Mouse (Mus musculus) stomach, embryonic 16.5 days (tissue): ENCODE measurements around the gene Dpysl4. TPM values are rescaled to one million over a fixed set of nuclear protein-coding genes. Genes with fewer than 3 reads are reported as not detected.

Experiments used
- ATAC-seq: fragments of 200-750 bp; cut with Nextera tagmentation; 2 replicates; pipeline ENCODE4 v1.8.0; 2017; ENCODE audit warnings: moderate number of reproducible peaks, moderate TSS enrichment; ENCODE audit not compliant: insufficient read depth, low FRiP score
- H3K27ac ChIP-seq: fragments of 300-500 bp; sonication (generic); 2 replicates; pipeline ENCODE4 v1.5.1; 2014; ENCODE audit warnings: low read length
- H3K27me3 ChIP-seq: fragments of 300-500 bp; sonication (generic); 2 replicates; pipeline ENCODE4 v1.6.1; 2014; ENCODE audit warnings: low read length, control low read depth, mixed read lengths; ENCODE audit not compliant: control insufficient read depth, insufficient read depth
- H3K36me3 ChIP-seq: fragments of 300-500 bp; sonication (generic); 2 replicates; pipeline ENCODE4 v1.6.1; 2014; ENCODE audit warnings: low read length; ENCODE audit not compliant: control insufficient read depth, insufficient read depth
- H3K4me1 ChIP-seq: fragments of 300-500 bp; sonication (generic); 2 replicates; pipeline ENCODE4 v1.6.1; 2014; ENCODE audit warnings: low read length, control low read depth, mixed read lengths; ENCODE audit not compliant: control insufficient read depth, insufficient read depth
- H3K4me2 ChIP-seq: fragments of 300-500 bp; sonication (generic); 2 replicates; pipeline ENCODE4 v1.6.1; 2014; ENCODE audit warnings: low read depth, low read length, mixed read lengths
- H3K4me3 ChIP-seq: fragments of 300-500 bp; sonication (generic); replicated peaks from 2 replicates; pipeline ENCODE4 v1.5.1; 2014; ENCODE audit warnings: mild to moderate bottlenecking, low read length
- H3K9ac ChIP-seq: fragments of 300-500 bp; sonication (generic); 2 replicates; pipeline ENCODE4 v1.6.1; 2014; ENCODE audit warnings: low read length
- H3K9me3 ChIP-seq: fragments of 300-500 bp; sonication (generic); replicated peaks from 2 replicates; pipeline ENCODE4 v1.6.1; 2016; ENCODE audit warnings: low read length, control low read depth; ENCODE audit not compliant: control insufficient read depth
- WGBS: fragments of 180-500 bp; shearing (Covaris S2); extraction: QIAGEN DNeasy Blood & Tissue Kit; methylation state at CpG from one replicate; pipeline ENCODE4 v1.1.7; 2014; 5-methylcytosine and 5-hydroxymethylcytosine counted together
- polyA plus RNA-seq: library from polyadenylated mRNA; unstranded; fragments of >200 nt; fragmentation: Nextera tagmentation; extraction: Ambion mirVana; gene quantifications from 2 replicates; pipeline ENCODE4 v1.2.1, GENCODE M21; 2015

Gene Dpysl4
- polyA plus RNA-seq, 1 experiment from 2014 or later = 13.6 TPM

GRCm38 (mm10) chr7:139081158-139081557 is 4.6 kb upstream of the Dpysl4 start:
- Histone ChIP-seq H3K9me3 (no peaks in the 10 kb centered on the region), H3K4me3 (no peak overlapping the region), H3K27me3 (peaks cover 8% of the 10 kb centered on the region), H3K4me2 (no peak overlapping the region), H3K9ac (no peak overlapping the region), H3K4me1 (peaks cover 8% of the 10 kb centered on the region; the same call in 1 of the 2 replicates), H3K36me3 (no peaks in the 10 kb centered on the region), H3K27ac (no peak overlapping the region)
- WGBS = 68% methylated on average over 5 of the region's 5 CpGs
- ATAC-seq = no peak

GRCm38 (mm10) chr7:139082281-139082680 is 3.5 kb upstream of the Dpysl4 start:
- Histone ChIP-seq H3K9me3 (no peaks in the 10 kb centered on the region), H3K4me2 (no peak overlapping the region), H3K4me3 (no peak overlapping the region), H3K27ac (no peak overlapping the region), H3K27me3 (peaks cover 19% of the 10 kb centered on the region), H3K36me3 (no peaks in the 10 kb centered on the region), H3K9ac (no peak overlapping the region), H3K4me1 (peaks cover 12% of the 10 kb centered on the region; the same call in 1 of the 2 replicates)
- 84% methylated on average over 8 of the region's 8 CpGs for WGBS
- ATAC-seq = no peak

- Histone ChIP-seq H3K27ac (no peak overlapping the region), H3K9ac (no peak overlapping the region), H3K4me2 (no peak overlapping the region), H3K36me3 (no peaks in the 10 kb centered on the region), H3K4me3 (no peak overlapping the region), H3K4me1 (peaks cover 5% of the 10 kb centered on the region; the same call in 1 of the 2 replicates), H3K9me3 (no peaks in the 10 kb centered on the region), H3K27me3 (peaks cover 23% of the 10 kb centered on the region)
- ATAC-seq = no peak
- whole genome bisulfite sequencing = 59% methylated on average over 1 of the region's 1 CpGs
These were observed 1.5 kb upstream of the Dpysl4 start for GRCm38 (mm10) chr7:139084316-139084715.

- peaks cover 23% of the 10 kb centered on the region for H3K27me3 ChIP-seq
- H3K4me1 ChIP-seq = peaks cover 5% of the 10 kb centered on the region; the same call in 1 of the 2 replicates
- no peaks in the 10 kb centered on the region for H3K36me3 ChIP-seq
- H3K4me3 ChIP-seq = peak overlapping the region; percentile 60
- peak; percentile 46; the same call in 1 of the 2 replicates for ATAC-seq
- H3K4me2 ChIP-seq = peak overlapping the region; percentile 84
- WGBS = 2% methylated on average over 61 of the region's 61 CpGs
- H3K27ac ChIP-seq = no peak overlapping the region
- H3K9ac ChIP-seq = peak overlapping the region; percentile 78
- H3K9me3 ChIP-seq = no peaks in the 10 kb centered on the region
These were observed 676 bp downstream of the Dpysl4 start for GRCm38 (mm10) chr7:139086195-139087158.

GRCm38 (mm10) chr7:139087801-139088200 is 2.0 kb downstream of the Dpysl4 start:
- no peak for ATAC-seq
- Histone ChIP-seq H3K27me3 (peaks cover 23% of the 10 kb centered on the region), H3K9ac (no peak overlapping the region), H3K9me3 (no peaks in the 10 kb centered on the region), H3K4me2 (no peak overlapping the region), H3K4me3 (no peak overlapping the region), H3K4me1 (peaks cover 5% of the 10 kb centered on the region; the same call in 1 of the 2 replicates), H3K27ac (no peak overlapping the region), H3K36me3 (no peaks in the 10 kb centered on the region)
- 60% methylated on average over 2 of the region's 2 CpGs for WGBS

- WGBS = 83% methylated on average over 12 of the region's 12 CpGs
- peaks cover 5% of the 10 kb centered on the region; the same call in 1 of the 2 replicates for H3K4me1 ChIP-seq
- ATAC-seq = no peak
- peaks cover 23% of the 10 kb centered on the region for H3K27me3 ChIP-seq
- no peak overlapping the region for H3K9ac ChIP-seq
- no peak overlapping the region for H3K27ac ChIP-seq
- H3K36me3 ChIP-seq = no peaks in the 10 kb centered on the region
- no peak overlapping the region for H3K4me3 ChIP-seq
- no peaks in the 10 kb centered on the region for H3K9me3 ChIP-seq
- H3K4me2 ChIP-seq = no peak overlapping the region
These were observed 4.4 kb downstream of the Dpysl4 start for GRCm38 (mm10) chr7:139089892-139090874.

- Histone ChIP-seq H3K4me1 (peaks cover under 1% of the 10 kb centered on the region; the same call in 1 of the 2 replicates), H3K9ac (no peak overlapping the region), H3K9me3 (no peaks in the 10 kb centered on the region), H3K4me3 (no peak overlapping the region), H3K27ac (no peak overlapping the region), H3K4me2 (no peak overlapping the region), H3K36me3 (no peaks in the 10 kb centered on the region), H3K27me3 (peaks cover 10% of the 10 kb centered on the region; the same call in 1 of the 2 replicates)
- 87% methylated on average over 9 of the region's 9 CpGs for WGBS
- ATAC-seq = no peak
These were observed 5.9 kb downstream of the Dpysl4 start for GRCm38 (mm10) chr7:139091681-139092080.

GRCm38 (mm10) chr7:139092676-139093075 is 6.9 kb downstream of the Dpysl4 start:
- H3K9me3 ChIP-seq = no peaks in the 10 kb centered on the region
- H3K4me3 ChIP-seq = no peak overlapping the region
- 0 out of 2 replicates have a peak, but pooled peaks cover under 1% of the 10 kb centered on the region for H3K27me3 ChIP-seq
- H3K9ac ChIP-seq = no peak overlapping the region
- no peak overlapping the region for H3K4me2 ChIP-seq
- no peaks in the 10 kb centered on the region for H3K36me3 ChIP-seq
- WGBS = 95% methylated on average over 5 of the region's 5 CpGs
- ATAC-seq = no peak
- H3K27ac ChIP-seq = no peak overlapping the region
- H3K4me1 ChIP-seq = no peaks in the 10 kb centered on the region
